Mouse (Mus musculus): ENCODE measurements around the gene Cox8a. TPM values are rescaled to one million over a fixed set of nuclear protein-coding genes. Genes with fewer than 3 reads are reported as not detected.

Gene Cox8a
- polyA plus RNA-seq (2014; fragmentation: Nextera tagmentation; extraction: Ambion mirVana): 1,225 and 1,275 TPM in 2 replicates

- H3K27ac ChIP-seq: peak within 1 kb of the TSS; percentile 83
- H3K27me3 ChIP-seq (ENCODE audit: control insufficient read depth, insufficient read depth, low read length): no peaks in the 10 kb centered on the region
- 0% methylated on average over 49 of the region's 50 CpGs for WGBS
- peak; percentile 97 for ATAC-seq (ENCODE audit: low FRiP score)
- peak; percentile 96 for DNase-seq (ENCODE audit: low spot score)
- H3K4me2 ChIP-seq (replicated peaks): peak within 1 kb of the TSS; percentile 78
- peaks cover 23% of the 10 kb centered on the region for H3K36me3 ChIP-seq (replicated peaks; ENCODE audit: control insufficient read depth, insufficient read depth)
- H3K9me3 ChIP-seq (ENCODE audit: control insufficient read depth, low read length): no peaks in the 10 kb centered on the region
- peak within 1 kb of the TSS; percentile 68 for H3K4me3 ChIP-seq (replicated peaks; ENCODE audit: low read length)
- peaks cover 20% of the 10 kb centered on the region for H3K4me1 ChIP-seq (replicated peaks; ENCODE audit: control insufficient read depth, insufficient read depth, low read length)
- peak within 1 kb of the TSS; percentile 77 for H3K9ac ChIP-seq
Measured at GRCm38 (mm10) chr19:7217162-7217925, at the start of gene Cox8a. Gene Cox8a (minus strand): TSS chr19:7217616.

DNA sequence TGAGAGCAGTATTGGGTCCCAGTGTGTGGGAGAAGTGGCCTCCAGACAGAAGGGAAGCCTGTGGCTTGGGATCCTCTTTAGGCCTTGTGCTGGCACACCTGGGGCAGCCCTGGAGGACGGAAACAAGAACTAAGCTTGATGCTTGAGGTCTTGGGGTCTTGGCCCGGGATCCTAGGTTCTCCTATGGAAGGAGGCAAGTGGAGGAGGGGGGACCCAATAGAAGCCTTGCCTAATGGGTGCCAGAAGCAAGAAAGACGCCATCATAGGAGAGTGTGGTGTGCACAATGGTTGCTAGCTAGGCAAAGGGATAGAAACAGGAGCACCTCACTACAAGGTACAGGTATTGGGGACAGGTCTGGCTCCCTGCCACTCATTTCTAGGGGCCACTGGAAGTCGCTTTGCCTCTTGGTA is 49.0 kb upstream of the Cox8a start:
- Histone ChIP-seq H3K4me2 (replicated peaks) (0 out of 2 replicates have a peak overlapping the region, but pooled peaks have one; percentile 4), H3K27ac (peak overlapping the region; percentile 95), H3K9me3 (ENCODE audit: control insufficient read depth, low read length) (no peaks in the 10 kb centered on the region), H3K4me1 (replicated peaks; ENCODE audit: control insufficient read depth, insufficient read depth, low read length) (peaks cover 51% of the 10 kb centered on the region), H3K9ac (peak overlapping the region; percentile 80; the same call in 1 of the 2 replicates), H3K4me3 (replicated peaks; ENCODE audit: low read length) (no peak overlapping the region), H3K36me3 (replicated peaks; ENCODE audit: control insufficient read depth, insufficient read depth) (peaks cover 9% of the 10 kb centered on the region), H3K27me3 (ENCODE audit: control insufficient read depth, insufficient read depth, low read length) (no peaks in the 10 kb centered on the region)
- 27% methylated on average over 4 of the region's 4 CpGs for WGBS
- DNase-seq (ENCODE audit: low spot score): no peak
- ATAC-seq (ENCODE audit: low FRiP score): no peak

- peak; percentile 7; the same call in 1 of the 2 replicates for ATAC-seq (ENCODE audit: low FRiP score)
- Histone ChIP-seq H3K36me3 (replicated peaks; ENCODE audit: control insufficient read depth, insufficient read depth) (peaks cover under 1% of the 10 kb centered on the region), H3K27ac (peak overlapping the region; percentile 95), H3K9me3 (ENCODE audit: control insufficient read depth, low read length) (no peaks in the 10 kb centered on the region), H3K4me2 (replicated peaks) (peak overlapping the region; percentile 4; the same call in 1 of the 2 replicates), H3K4me1 (replicated peaks; ENCODE audit: control insufficient read depth, insufficient read depth, low read length) (peaks cover 48% of the 10 kb centered on the region), H3K27me3 (ENCODE audit: control insufficient read depth, insufficient read depth, low read length) (no peaks in the 10 kb centered on the region), H3K4me3 (replicated peaks; ENCODE audit: low read length) (no peak overlapping the region), H3K9ac (no peak overlapping the region)
- no peak for DNase-seq (ENCODE audit: low spot score)
- WGBS: 9% methylated on average over 14 of the region's 14 CpGs
Measured at GRCm38 (mm10) chr19:7265478-7266191, 48.2 kb upstream of the Cox8a start.

- Histone ChIP-seq H3K4me2 (replicated peaks) (no peak overlapping the region; the same call in 1 of the 2 replicates), H3K9ac (peak overlapping the region; percentile 4; the same call in 1 of the 2 replicates), H3K27me3 (ENCODE audit: control insufficient read depth, insufficient read depth, low read length) (no peaks in the 10 kb centered on the region), H3K9me3 (ENCODE audit: control insufficient read depth, low read length) (no peaks in the 10 kb centered on the region), H3K4me1 (replicated peaks; ENCODE audit: control insufficient read depth, insufficient read depth, low read length) (peaks cover 40% of the 10 kb centered on the region), H3K4me3 (replicated peaks; ENCODE audit: low read length) (no peak overlapping the region), H3K36me3 (replicated peaks; ENCODE audit: control insufficient read depth, insufficient read depth) (no peaks in the 10 kb centered on the region), H3K27ac (peak overlapping the region; percentile 95)
- 9% methylated on average over 6 of the region's 6 CpGs for WGBS
- DNase-seq (ENCODE audit: low spot score) (no peak), ATAC-seq (ENCODE audit: low FRiP score) (no peak)
Measured at GRCm38 (mm10) chr19:7264766-7265331, 47.4 kb upstream of the Cox8a start.

DNA sequence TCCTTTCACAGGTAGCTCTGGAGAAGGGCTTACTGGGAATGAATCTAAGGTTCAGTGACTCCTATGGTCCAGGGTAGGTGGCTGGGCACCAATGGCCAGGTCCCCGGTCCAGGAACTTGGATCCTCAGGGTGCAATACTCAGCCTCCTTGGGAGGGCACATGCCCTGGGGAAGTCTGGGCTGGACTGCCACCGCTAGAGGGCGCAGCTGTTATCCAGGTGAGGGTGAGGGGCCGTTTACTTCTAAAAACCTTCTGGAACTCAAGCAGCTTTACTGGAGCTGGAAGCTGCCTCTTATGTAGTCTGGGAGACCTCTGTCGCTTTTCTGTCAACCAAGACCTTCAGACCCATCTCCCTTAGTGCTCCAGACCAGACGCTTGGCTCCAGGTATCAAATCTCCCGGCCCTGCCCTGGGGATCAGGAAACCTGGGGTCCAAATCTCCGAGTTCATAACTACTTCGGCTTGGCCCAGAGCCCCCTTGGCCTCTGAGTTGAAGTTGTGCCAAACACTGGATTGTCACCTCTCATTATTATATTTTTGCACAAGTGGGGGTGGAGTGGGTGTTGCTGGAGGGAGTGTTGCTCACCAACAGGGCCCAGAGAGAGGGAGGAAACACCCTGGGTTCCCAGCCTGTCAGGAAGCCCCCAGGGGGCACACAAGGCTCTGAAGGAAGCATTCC is 46.8 kb upstream of the Cox8a start:
- H3K27me3 ChIP-seq (ENCODE audit: control insufficient read depth, insufficient read depth, low read length): no peaks in the 10 kb centered on the region
- H3K36me3 ChIP-seq (replicated peaks; ENCODE audit: control insufficient read depth, insufficient read depth): no peaks in the 10 kb centered on the region
- H3K9ac ChIP-seq: no peak overlapping the region
- no peak overlapping the region for H3K4me3 ChIP-seq (replicated peaks; ENCODE audit: low read length)
- H3K4me1 ChIP-seq (replicated peaks; ENCODE audit: control insufficient read depth, insufficient read depth, low read length): peaks cover 34% of the 10 kb centered on the region
- peak overlapping the region; percentile 95; the same call in 1 of the 2 replicates for H3K27ac ChIP-seq
- DNase-seq (ENCODE audit: low spot score) (peak; percentile 73), ATAC-seq (ENCODE audit: low FRiP score) (no peak)
- H3K9me3 ChIP-seq (ENCODE audit: control insufficient read depth, low read length): no peaks in the 10 kb centered on the region
- WGBS: 17% methylated on average over 9 of the region's 9 CpGs
- no peak overlapping the region for H3K4me2 ChIP-seq (replicated peaks)

DNA sequence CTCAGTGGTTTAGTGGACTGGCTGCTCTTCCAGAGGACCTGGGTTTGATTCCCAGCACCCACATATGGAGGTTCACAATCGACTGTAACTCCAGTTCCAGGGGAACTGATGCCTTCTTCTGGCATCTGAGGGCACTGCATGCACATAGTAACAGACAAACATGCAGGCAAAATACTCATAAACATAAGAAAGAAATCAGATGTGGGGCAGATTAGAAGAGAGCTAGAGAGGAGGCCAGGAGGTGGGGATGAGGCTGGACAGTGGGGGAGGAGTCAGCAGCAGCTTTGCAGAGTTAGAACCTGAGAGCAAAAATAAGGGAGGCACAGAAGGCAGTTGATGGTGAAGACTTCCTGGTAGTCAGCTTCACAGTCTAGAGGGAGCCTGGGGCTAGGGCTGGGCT is 45.2 kb upstream of the Cox8a start:
- DNase-seq (ENCODE audit: low spot score) (no peak), ATAC-seq (ENCODE audit: low FRiP score) (no peak)
- Histone ChIP-seq H3K9ac (no peak overlapping the region), H3K4me2 (replicated peaks) (no peak overlapping the region), H3K4me1 (replicated peaks; ENCODE audit: control insufficient read depth, insufficient read depth, low read length) (peaks cover 29% of the 10 kb centered on the region), H3K27ac (no peak overlapping the region), H3K36me3 (replicated peaks; ENCODE audit: control insufficient read depth, insufficient read depth) (no peaks in the 10 kb centered on the region), H3K4me3 (replicated peaks; ENCODE audit: low read length) (no peak overlapping the region), H3K9me3 (ENCODE audit: control insufficient read depth, low read length) (no peaks in the 10 kb centered on the region), H3K27me3 (ENCODE audit: control insufficient read depth, insufficient read depth, low read length) (no peaks in the 10 kb centered on the region)
- WGBS: 97% methylated on average over 1 of the region's 1 CpGs

GRCm38 (mm10) chr19:7261964-7262363 is 44.5 kb upstream of the Cox8a start:
- Histone ChIP-seq H3K27me3 (ENCODE audit: control insufficient read depth, insufficient read depth, low read length) (no peaks in the 10 kb centered on the region), H3K9me3 (ENCODE audit: control insufficient read depth, low read length) (no peaks in the 10 kb centered on the region), H3K36me3 (replicated peaks; ENCODE audit: control insufficient read depth, insufficient read depth) (no peaks in the 10 kb centered on the region), H3K4me2 (replicated peaks) (no peak overlapping the region), H3K4me3 (replicated peaks; ENCODE audit: low read length) (no peak overlapping the region), H3K4me1 (replicated peaks; ENCODE audit: control insufficient read depth, insufficient read depth, low read length) (peaks cover 24% of the 10 kb centered on the region), H3K9ac (no peak overlapping the region), H3K27ac (no peak overlapping the region)
- ATAC-seq (ENCODE audit: low FRiP score): no peak
- DNase-seq (ENCODE audit: low spot score): no peak
- 95% methylated on average over 3 of the region's 3 CpGs for WGBS

- Histone ChIP-seq H3K9me3 (ENCODE audit: control insufficient read depth, low read length) (no peaks in the 10 kb centered on the region), H3K9ac (no peak overlapping the region), H3K4me3 (replicated peaks; ENCODE audit: low read length) (no peak overlapping the region), H3K4me1 (replicated peaks; ENCODE audit: control insufficient read depth, insufficient read depth, low read length) (peaks cover 21% of the 10 kb centered on the region), H3K27me3 (ENCODE audit: control insufficient read depth, insufficient read depth, low read length) (no peaks in the 10 kb centered on the region), H3K4me2 (replicated peaks) (no peak overlapping the region), H3K36me3 (replicated peaks; ENCODE audit: control insufficient read depth, insufficient read depth) (no peaks in the 10 kb centered on the region), H3K27ac (no peak overlapping the region)
- ATAC-seq (ENCODE audit: low FRiP score) (no peak), DNase-seq (ENCODE audit: low spot score) (no peak)
- 86% methylated on average over 1 of the region's 1 CpGs for WGBS
Measured at GRCm38 (mm10) chr19:7261476-7261875, 44.1 kb upstream of the Cox8a start.

- no peak overlapping the region for H3K27ac ChIP-seq
- no peak for DNase-seq (ENCODE audit: low spot score)
- WGBS: 72% methylated on average over 5 of the region's 5 CpGs
Measured at GRCm38 (mm10) chr19:7257881-7258280, 40.5 kb upstream of the Cox8a start.

More at GRCm38 (mm10) chr19:7257881-7258280, 40.5 kb upstream of the Cox8a start:
- no peak for ATAC-seq (ENCODE audit: low FRiP score)
- Histone ChIP-seq H3K4me1 (replicated peaks; ENCODE audit: control insufficient read depth, insufficient read depth, low read length) (no peaks in the 10 kb centered on the region), H3K4me3 (replicated peaks; ENCODE audit: low read length) (no peak overlapping the region), H3K36me3 (replicated peaks; ENCODE audit: control insufficient read depth, insufficient read depth) (no peaks in the 10 kb centered on the region), H3K27me3 (ENCODE audit: control insufficient read depth, insufficient read depth, low read length) (no peaks in the 10 kb centered on the region), H3K9me3 (ENCODE audit: control insufficient read depth, low read length) (no peaks in the 10 kb centered on the region), H3K4me2 (replicated peaks) (no peak overlapping the region), H3K9ac (no peak overlapping the region)

Measured in hindbrain, embryonic 14.5 days (tissue).